Mouse (Mus musculus) forebrain, embryonic 11.5 days (tissue): Measurements from ENCODE around the gene Zbtb39. TPM values are rescaled to one million over a fixed set of nuclear protein-coding genes. Genes with fewer than 3 reads are reported as not detected.

Experiments
- ATAC-seq: fragments of 200-750 bp; cut with Nextera tagmentation; replicated peaks from 2 replicates; pipeline ENCODE4 v1.8.0; 2017; ENCODE audit warnings: moderate TSS enrichment; ENCODE audit not compliant: low FRiP score
- DNase-seq: peaks from one replicate; pipeline ENCODE4 v3.0.0-alpha.2; 2017; ENCODE audit warnings: low spot score
- H3K27ac ChIP-seq: fragments of 300-500 bp; sonication (generic); 2 replicates; pipeline ENCODE4 v1.5.1; 2014; ENCODE audit warnings: low read depth, low read length
- H3K27me3 ChIP-seq: fragments of 300-500 bp; sonication (generic); 2 replicates; pipeline ENCODE4 v1.6.1; 2014; ENCODE audit warnings: mild to moderate bottlenecking, low read length, mixed read lengths; ENCODE audit not compliant: control insufficient read depth, insufficient read depth
- H3K36me3 ChIP-seq: fragments of 300-500 bp; sonication (generic); 2 replicates; pipeline ENCODE4 v1.6.1; 2014; ENCODE audit warnings: mild to moderate bottlenecking, low read length, moderate library complexity, mixed read lengths; ENCODE audit not compliant: control insufficient read depth, insufficient read depth
- H3K4me1 ChIP-seq: fragments of 300-500 bp; sonication (generic); replicated peaks from 2 replicates; pipeline ENCODE4 v1.6.1; 2014; ENCODE audit warnings: low read length, mixed read lengths; ENCODE audit not compliant: control insufficient read depth, insufficient read depth
- H3K4me2 ChIP-seq: fragments of 300-500 bp; sonication (generic); 2 replicates; pipeline ENCODE4 v1.6.1; 2014; ENCODE audit warnings: low read depth, mild to moderate bottlenecking, low read length, moderate library complexity, mixed read lengths; ENCODE audit not compliant: severe bottlenecking
- H3K4me3 ChIP-seq: fragments of 300-500 bp; sonication (generic); 2 replicates; pipeline ENCODE4 v1.5.1; 2014; ENCODE audit warnings: low read depth, low read length
- H3K9ac ChIP-seq: fragments of 300-500 bp; sonication (generic); 2 replicates; pipeline ENCODE4 v1.6.1; 2014; ENCODE audit warnings: low read length
- H3K9me3 ChIP-seq: fragments of 300-500 bp; sonication (generic); 2 replicates; pipeline ENCODE4 v1.6.1; 2016; ENCODE audit warnings: low read length, mixed read lengths; ENCODE audit not compliant: control insufficient read depth
- WGBS: fragments of 180-500 bp; shearing (Covaris S2); extraction: QIAGEN DNeasy Blood & Tissue Kit; methylation state at CpG from one replicate; pipeline ENCODE4 v1.1.7; 2014; 5-methylcytosine and 5-hydroxymethylcytosine counted together
- polyA plus RNA-seq: library from polyadenylated mRNA; unstranded; fragments of >200 nt; fragmentation: Nextera tagmentation; extraction: Ambion mirVana; gene quantifications from 2 replicates; pipeline ENCODE4 v1.2.1, GENCODE M21; 2014

The Zbtb39 gene
- 7.3 and 7.6 TPM in 2 replicates for polyA plus RNA-seq

- Histone ChIP-seq H3K4me2 (peak within 1 kb of the TSS; percentile 71), H3K36me3 (peaks cover 21% of the 10 kb centered on the region), H3K4me1 (no peaks in the 10 kb centered on the region), H3K9me3 (no peaks in the 10 kb centered on the region), H3K27ac (peak within 1 kb of the TSS; percentile 58), H3K27me3 (no peaks in the 10 kb centered on the region), H3K9ac (peak within 1 kb of the TSS; percentile 94), H3K4me3 (peak within 1 kb of the TSS; percentile 97)
- 2% methylated on average over 47 of the region's 61 CpGs for WGBS
- DNase-seq (peak; percentile 88), ATAC-seq (peak; percentile 84)
These were observed at the start of gene Zbtb39 for GRCm38 (mm10) chr10:127739083-127739660. TSS of gene Zbtb39 (plus strand) at chr10:127739538.

GRCm38 (mm10) chr10:127691053-127691452 is 48.3 kb upstream of the Zbtb39 start:
- Histone ChIP-seq H3K4me3 (no peak overlapping the region), H3K27ac (no peak overlapping the region), H3K4me1 (no peaks in the 10 kb centered on the region), H3K9ac (no peak overlapping the region), H3K9me3 (no peaks in the 10 kb centered on the region), H3K36me3 (no peaks in the 10 kb centered on the region), H3K4me2 (no peak overlapping the region), H3K27me3 (no peaks in the 10 kb centered on the region)
- no peak for ATAC-seq
- DNase-seq, result no peak
- WGBS, result 26% methylated on average over 1 of the region's 1 CpGs

- no peaks in the 10 kb centered on the region for H3K4me1 ChIP-seq
- H3K36me3 ChIP-seq, result no peaks in the 10 kb centered on the region; the same call in 1 of the 2 replicates
These were observed 44.7 kb upstream of the Zbtb39 start for GRCm38 (mm10) chr10:127694636-127695035.

GRCm38 (mm10) chr10:127695775-127696174 is 43.6 kb upstream of the Zbtb39 start:
- WGBS, result 92% methylated on average over 7 of the region's 7 CpGs
- Histone ChIP-seq H3K27ac (no peak overlapping the region), H3K4me3 (no peak overlapping the region), H3K27me3 (no peaks in the 10 kb centered on the region), H3K4me1 (no peaks in the 10 kb centered on the region), H3K36me3 (no peaks in the 10 kb centered on the region; the same call in 1 of the 2 replicates), H3K9ac (no peak overlapping the region), H3K4me2 (no peak overlapping the region), H3K9me3 (no peaks in the 10 kb centered on the region)
- no peak for DNase-seq
- no peak for ATAC-seq

More at GRCm38 (mm10) chr10:127694636-127695035, 44.7 kb upstream of the Zbtb39 start:
- no peak overlapping the region for H3K4me3 ChIP-seq
- 63% methylated on average over 2 of the region's 2 CpGs for WGBS
- H3K9me3 ChIP-seq, result no peaks in the 10 kb centered on the region
- no peak overlapping the region for H3K27ac ChIP-seq
- DNase-seq (no peak), ATAC-seq (no peak)
- H3K9ac ChIP-seq, result no peak overlapping the region
- H3K4me2 ChIP-seq, result no peak overlapping the region
- no peaks in the 10 kb centered on the region for H3K27me3 ChIP-seq

- Histone ChIP-seq H3K27ac (no peak overlapping the region), H3K36me3 (no peaks in the 10 kb centered on the region; the same call in 1 of the 2 replicates), H3K4me2 (no peak overlapping the region), H3K27me3 (no peaks in the 10 kb centered on the region), H3K9ac (no peak overlapping the region), H3K9me3 (no peaks in the 10 kb centered on the region), H3K4me3 (no peak overlapping the region), H3K4me1 (no peaks in the 10 kb centered on the region)
- ATAC-seq (no peak), DNase-seq (no peak)
- WGBS, result 92% methylated on average over 7 of the region's 7 CpGs
These were observed 40.4 kb upstream of the Zbtb39 start for GRCm38 (mm10) chr10:127698966-127699365.

GRCm38 (mm10) chr10:127703299-127703698 is 36.0 kb upstream of the Zbtb39 start:
- WGBS, result 44% methylated on average over 4 of the region's 4 CpGs
- Histone ChIP-seq H3K4me1 (no peaks in the 10 kb centered on the region), H3K36me3 (no peaks in the 10 kb centered on the region), H3K27ac (no peak overlapping the region), H3K9me3 (no peaks in the 10 kb centered on the region), H3K27me3 (no peaks in the 10 kb centered on the region), H3K4me2 (no peak overlapping the region), H3K9ac (no peak overlapping the region), H3K4me3 (no peak overlapping the region)
- DNase-seq, result no peak
- ATAC-seq, result no peak

GRCm38 (mm10) chr10:127704293-127704692 is 35.0 kb upstream of the Zbtb39 start:
- DNase-seq, result no peak
- Histone ChIP-seq H3K4me3 (no peak overlapping the region), H3K27me3 (no peaks in the 10 kb centered on the region), H3K9me3 (no peaks in the 10 kb centered on the region), H3K4me1 (no peaks in the 10 kb centered on the region), H3K27ac (no peak overlapping the region), H3K36me3 (no peaks in the 10 kb centered on the region), H3K4me2 (no peak overlapping the region), H3K9ac (no peak overlapping the region)
- ATAC-seq, result no peak
- 77% methylated on average over 2 of the region's 2 CpGs for WGBS

GRCm38 (mm10) chr10:127704766-127705220 is 34.5 kb upstream of the Zbtb39 start, which contains the start of gene Myo1a:
TSS of gene Myo1a (plus strand) at chr10:127705170.
- Histone ChIP-seq H3K27ac (no peak within 1 kb of the TSS; the same call in 1 of the 2 replicates), H3K4me1 (no peaks in the 10 kb centered on the region), H3K4me3 (no peak within 1 kb of the TSS), H3K4me2 (no peak within 1 kb of the TSS), H3K36me3 (no peaks in the 10 kb centered on the region), H3K27me3 (no peaks in the 10 kb centered on the region), H3K9ac (no peak within 1 kb of the TSS), H3K9me3 (no peaks in the 10 kb centered on the region)
- DNase-seq (no peak), ATAC-seq (no peak)
- WGBS, result 64% methylated on average over 2 of the region's 2 CpGs

GRCm38 (mm10) chr10:127705783-127706182 is 33.6 kb upstream of the Zbtb39 start:
- no peaks in the 10 kb centered on the region for H3K27me3 ChIP-seq
- ATAC-seq (no peak), DNase-seq (no peak)
- H3K4me1 ChIP-seq, result no peaks in the 10 kb centered on the region
- H3K9me3 ChIP-seq, result no peaks in the 10 kb centered on the region
- no peaks in the 10 kb centered on the region for H3K36me3 ChIP-seq
- no peak overlapping the region for H3K27ac ChIP-seq
- no peak overlapping the region for H3K4me3 ChIP-seq
- WGBS, result 91% methylated on average over 4 of the region's 4 CpGs
- H3K9ac ChIP-seq, result no peak overlapping the region
- H3K4me2 ChIP-seq, result no peak overlapping the region
